Mouse (Mus musculus): Measurements from ENCODE around the gene Igdcc4.

GRCm38 (mm10) chr9:65162711-65163639 lies 61.7 kb downstream of the Igdcc4 start:
- TF ChIP-seq GATA1 (IDR thresholded peaks at IDR 0.05; ENCODE audit: borderline replicate concordance, low read length), result no peak
- TF ChIP-seq FLI1 (IDR thresholded peaks at IDR 0.05; ENCODE audit: low read length), result no peak
